Mouse (Mus musculus) intestine, postnatal 0 days (tissue): ENCODE data around the gene Zc3h7b. TPM values are rescaled to one million over a fixed set of nuclear protein-coding genes. Genes with fewer than 3 reads are reported as not detected.

Experiments
- ATAC-seq: fragments of 200-750 bp; cut with Nextera tagmentation; 2 replicates; pipeline ENCODE4 v1.8.0; 2017; ENCODE audit warnings: mild to moderate bottlenecking, moderate TSS enrichment, moderate library complexity
- H3K27ac ChIP-seq: fragments of 300-500 bp; sonication (generic); 2 replicates; pipeline ENCODE4 v1.5.1; 2014; ENCODE audit warnings: mild to moderate bottlenecking, low read depth, low read length, moderate library complexity
- H3K27me3 ChIP-seq: fragments of 300-500 bp; sonication (generic); replicated peaks from 2 replicates; pipeline ENCODE4 v1.6.1; 2014; ENCODE audit warnings: low read length, mixed read lengths; ENCODE audit not compliant: control insufficient read depth, insufficient read depth
- H3K36me3 ChIP-seq: fragments of 300-500 bp; sonication (generic); 2 replicates; pipeline ENCODE4 v1.6.1; 2014; ENCODE audit warnings: mild to moderate bottlenecking, moderate library complexity; ENCODE audit not compliant: control insufficient read depth, insufficient read depth
- H3K4me1 ChIP-seq: fragments of 300-500 bp; sonication (generic); replicated peaks from 2 replicates; pipeline ENCODE4 v1.6.1; 2014; ENCODE audit warnings: antibody characterized with exemption, low read length, mixed read lengths; ENCODE audit not compliant: control insufficient read depth, insufficient read depth
- H3K4me2 ChIP-seq: fragments of 300-500 bp; sonication (generic); replicated peaks from 2 replicates; pipeline ENCODE4 v1.6.1; 2014; ENCODE audit warnings: low read depth, mild to moderate bottlenecking, moderate library complexity
- H3K4me3 ChIP-seq: fragments of 300-500 bp; sonication (generic); 2 replicates; pipeline ENCODE4 v1.5.1; 2014; ENCODE audit warnings: low read depth, low read length
- H3K9ac ChIP-seq: fragments of 300-500 bp; sonication (generic); 2 replicates; pipeline ENCODE4 v1.6.1; 2014; ENCODE audit warnings: mild to moderate bottlenecking, low read depth, low read length
- H3K9me3 ChIP-seq: fragments of 300-500 bp; sonication (generic); 2 replicates; pipeline ENCODE4 v1.6.1; 2016; ENCODE audit warnings: mixed run types; ENCODE audit not compliant: control insufficient read depth
- CTCF ChIP-seq: sonication (generic); IDR thresholded peaks from 2 replicates; pipeline ENCODE4 v1.5.1; 2016; ENCODE audit warnings: low read depth, mild to moderate bottlenecking, control low read depth, antibody characterized with exemption, moderate library complexity
- WGBS: fragments of 180-500 bp; shearing (Covaris S2); extraction: QIAGEN DNeasy Blood & Tissue Kit; methylation state at CpG from one replicate; pipeline ENCODE4 v1.1.7; 2014; 5-methylcytosine and 5-hydroxymethylcytosine counted together
- polyA plus RNA-seq: library from polyadenylated mRNA; unstranded; fragments of >200 nt; fragmentation: Nextera tagmentation; extraction: Ambion mirVana; gene quantifications from 2 replicates; pipeline ENCODE4 v1.2.1, GENCODE M21; 2015

Zc3h7b gene
- polyA plus RNA-seq, 1 experiment from 2014 or later, result 7.3 TPM

GRCm38 (mm10) chr15:81836966-81837920, 92.4 kb downstream of the Zc3h7b start:
- peak overlapping the region; percentile 64; the same call in 1 of the 2 replicates for H3K27ac ChIP-seq
- peak overlapping the region; percentile 59 for H3K4me2 ChIP-seq
- ATAC-seq, result no peak

GRCm38 (mm10) chr15:81838554-81839235, 93.8 kb downstream of the Zc3h7b start:
- no peak overlapping the region for H3K27ac ChIP-seq
- no peak for ATAC-seq
- 67% methylated on average over 14 of the region's 14 CpGs for WGBS

More at GRCm38 (mm10) chr15:81836966-81837920, 92.4 kb downstream of the Zc3h7b start:
- Histone ChIP-seq H3K9ac (no peak overlapping the region), H3K4me3 (no peak overlapping the region), H3K27me3 (no peaks in the 10 kb centered on the region), H3K9me3 (no peaks in the 10 kb centered on the region), H3K36me3 (no peaks in the 10 kb centered on the region), H3K4me1 (peaks cover 6% of the 10 kb centered on the region; the same call in 1 of the 2 replicates)
- WGBS, result 57% methylated on average over 7 of the region's 7 CpGs
- TF ChIP-seq CTCF, result no peak

GRCm38 (mm10) chr15:81839634-81840033, 94.8 kb downstream of the Zc3h7b start:
- TF ChIP-seq CTCF, result no peak
- 49% methylated on average over 5 of the region's 5 CpGs for WGBS
- peak; percentile 34 for ATAC-seq
- H3K36me3 ChIP-seq, result no peaks in the 10 kb centered on the region
- H3K27ac ChIP-seq, result peak overlapping the region; percentile 57; the same call in 1 of the 2 replicates
- no peaks in the 10 kb centered on the region for H3K27me3 ChIP-seq
- H3K9me3 ChIP-seq, result no peaks in the 10 kb centered on the region
- no peak overlapping the region for H3K4me2 ChIP-seq
- peaks cover 6% of the 10 kb centered on the region; the same call in 1 of the 2 replicates for H3K4me1 ChIP-seq
- H3K9ac ChIP-seq, result no peak overlapping the region
- H3K4me3 ChIP-seq, result no peak overlapping the region

More at GRCm38 (mm10) chr15:81838554-81839235, 93.8 kb downstream of the Zc3h7b start:
- no peak overlapping the region for H3K9ac ChIP-seq
- no peak overlapping the region for H3K4me3 ChIP-seq
- no peak for TF ChIP-seq CTCF
- H3K4me1 ChIP-seq, result peaks cover 6% of the 10 kb centered on the region; the same call in 1 of the 2 replicates
- no peaks in the 10 kb centered on the region for H3K9me3 ChIP-seq
- no peaks in the 10 kb centered on the region for H3K36me3 ChIP-seq
- H3K4me2 ChIP-seq, result no peak overlapping the region
- no peaks in the 10 kb centered on the region for H3K27me3 ChIP-seq

- Histone ChIP-seq H3K27ac (0 out of 2 replicates have a peak overlapping the region, but pooled peaks have one; percentile 57), H3K9ac (no peak overlapping the region), H3K4me2 (no peak overlapping the region), H3K4me3 (no peak overlapping the region), H3K4me1 (peaks cover 6% of the 10 kb centered on the region; the same call in 1 of the 2 replicates), H3K36me3 (no peaks in the 10 kb centered on the region), H3K9me3 (no peaks in the 10 kb centered on the region), H3K27me3 (no peaks in the 10 kb centered on the region)
- no peak for ATAC-seq
- 86% methylated on average over 7 of the region's 7 CpGs for WGBS
- no peak for TF ChIP-seq CTCF
These were observed 95.4 kb downstream of the Zc3h7b start for GRCm38 (mm10) chr15:81840306-81840705.

- Histone ChIP-seq H3K36me3 (no peaks in the 10 kb centered on the region), H3K27ac (no peak overlapping the region), H3K4me2 (no peak overlapping the region), H3K9ac (no peak overlapping the region), H3K27me3 (no peaks in the 10 kb centered on the region), H3K9me3 (no peaks in the 10 kb centered on the region), H3K4me3 (no peak overlapping the region), H3K4me1 (0 out of 2 replicates have a peak, but pooled peaks cover 6% of the 10 kb centered on the region)
- TF ChIP-seq CTCF, result no peak
- 85% methylated on average over 7 of the region's 7 CpGs for WGBS
- no peak for ATAC-seq
These were observed 97.4 kb downstream of the Zc3h7b start for GRCm38 (mm10) chr15:81842275-81842674.
